Mouse (Mus musculus): Measurements from ENCODE around the gene Myh7b. TPM values are rescaled to one million over a fixed set of nuclear protein-coding genes. Genes with fewer than 3 reads are reported as not detected.
A peak's percentile ranks its signal among the peaks of the same experiment; 100 is the strongest.

Myh7b gene
- polyA plus RNA-seq, 1 experiment from 2014 or later = 21.8 TPM

MicroRNAs within 50 kb of the gene (microRNA counts, 519-probe panel; counts per million panel counts)
- microRNA mmu-miR-499 = 4,164 counts per million, percentile 92 among the panel's probes with 10 or more counts

Small RNAs within 50 kb of the gene (microRNA-seq; reads per million reads assigned to microRNA genes)
- gene Mir499 = 2,241 reads per million, percentile 84 among the genes with 10 or more reads in this experiment

Other genes with a start within 250 kb of the Myh7b start
- gene Trp53inp2, start 230.2 kb upstream of the Myh7b start, polyA plus RNA-seq (2015; fragmentation: Nextera tagmentation; extraction: Ambion mirVana) = 103 and 116 TPM in 2 replicates
- 12.0 and 14.5 TPM in 2 replicates for gene Ncoa6, start 137.3 kb upstream of the Myh7b start, polyA plus RNA-seq (2015; fragmentation: Nextera tagmentation; extraction: Ambion mirVana)
- gene Acss2, start 93.3 kb upstream of the Myh7b start, polyA plus RNA-seq (2015; fragmentation: Nextera tagmentation; extraction: Ambion mirVana) = 20.0 and 22.5 TPM in 2 replicates
- gene Ggt7, start 93.0 kb upstream of the Myh7b start, polyA plus RNA-seq (2015; fragmentation: Nextera tagmentation; extraction: Ambion mirVana) = 1.1 and 2.4 TPM in 2 replicates
- gene Gss, start 18.4 kb upstream of the Myh7b start, polyA plus RNA-seq (2015; fragmentation: Nextera tagmentation; extraction: Ambion mirVana) = 20.0 and 26.9 TPM in 2 replicates
- gene Trpc4ap, start 81.2 kb downstream of the Myh7b start, polyA plus RNA-seq (2015; fragmentation: Nextera tagmentation; extraction: Ambion mirVana) = 83.0 and 101 TPM in 2 replicates
- gene Edem2, start 118.3 kb downstream of the Myh7b start, polyA plus RNA-seq (2015; fragmentation: Nextera tagmentation; extraction: Ambion mirVana) = 20.3 and 29.3 TPM in 2 replicates
- not detected in 2 replicates for gene Gm17581, start 124.7 kb downstream of the Myh7b start, polyA plus RNA-seq (2015; fragmentation: Nextera tagmentation; extraction: Ambion mirVana)
- gene Procr, start 139.9 kb downstream of the Myh7b start, polyA plus RNA-seq (2015; fragmentation: Nextera tagmentation; extraction: Ambion mirVana) = 8.0 and 8.3 TPM in 2 replicates
- 0.05 and 0.13 TPM in 2 replicates for gene Mmp24, start 164.1 kb downstream of the Myh7b start, polyA plus RNA-seq (2015; fragmentation: Nextera tagmentation; extraction: Ambion mirVana)
- 14.8 and 16.8 TPM in 2 replicates for gene BC029722, start 208.2 kb downstream of the Myh7b start, polyA plus RNA-seq (2015; fragmentation: Nextera tagmentation; extraction: Ambion mirVana)
- 107 and 132 TPM in 2 replicates for gene Eif6, start 215.7 kb downstream of the Myh7b start, polyA plus RNA-seq (2015; fragmentation: Nextera tagmentation; extraction: Ambion mirVana)
- 0.05 and 0.08 TPM in 2 replicates for gene Fam83c, start 223.6 kb downstream of the Myh7b start, polyA plus RNA-seq (2015; fragmentation: Nextera tagmentation; extraction: Ambion mirVana)